In genomic region chr7:127426354-127426753, GRCm38 (mm10) we compare ENCODE assay signal across 21 mouse cellular contexts. TPM values are rescaled to one million over a fixed set of nuclear protein-coding genes. Genes with fewer than 3 reads are reported as not detected.
A peak's percentile ranks its signal among the peaks of the same experiment; 100 is the strongest.
DNase-seq lines count a peak whose midpoint lies in the region; ATAC-seq and TF ChIP-seq lines count a peak whose summit lies in the region.
"Had no signal": no experiment of that assay in that cellular context is flagged by ENCODE, and none has a peak within 500 bp of the region (broad histone marks: within the 10 kb centered on the region; RNA-seq: fewer than 3 reads in every experiment).

No protein-coding gene starts in this region.

- ATAC-seq in liver, embryonic 12.5 days = no peak
- ATAC-seq in forebrain, embryonic 11.5 days (replicated peaks; ENCODE audit: low FRiP score) = no peak
- no peak for ATAC-seq in hindbrain, embryonic 12.5 days (ENCODE audit: low FRiP score)
- ATAC-seq: forebrain, postnatal 0 days; hindbrain, postnatal 0 days had no signal

- no peak overlapping the region; the same call in 1 of the 2 replicates for H3K27ac ChIP-seq in heart, adult 2 months
- H3K27ac ChIP-seq in heart, embryonic 10.5 days = no peak overlapping the region
- no peak overlapping the region for H3K27ac ChIP-seq in liver, adult 2 months (replicated peaks; ENCODE audit: insufficient read depth, low read depth, low read length)
- no peak overlapping the region for H3K27ac ChIP-seq in liver, embryonic 12.5 days
- no peak overlapping the region for H3K27ac ChIP-seq in forebrain, embryonic 11.5 days (ENCODE audit: low read depth, low read length)
- no peak overlapping the region for H3K27ac ChIP-seq in hindbrain, embryonic 12.5 days
- H3K27ac ChIP-seq: hindbrain, postnatal 0 days; limb, embryonic 10.5 days; liver, embryonic 13.5 days; macrophage; neural tube, embryonic 13.5 days had no signal

- H3K27me3 ChIP-seq in heart, adult 2 months (ENCODE audit: control insufficient read depth, insufficient read depth, low read length) = no peaks in the 10 kb centered on the region
- H3K27me3 ChIP-seq in heart, embryonic 10.5 days (ENCODE audit: insufficient read depth, poor library complexity, severe bottlenecking) = peaks cover 19% of the 10 kb centered on the region
- H3K27me3 ChIP-seq in liver, adult 2 months (ENCODE audit: control insufficient read depth, insufficient read depth, low read length) = no peaks in the 10 kb centered on the region
- peaks cover 25% of the 10 kb centered on the region for H3K27me3 ChIP-seq in liver, embryonic 12.5 days (replicated peaks)
- H3K27me3 ChIP-seq in forebrain, embryonic 11.5 days (ENCODE audit: control insufficient read depth, insufficient read depth, low read length) = peaks cover 7% of the 10 kb centered on the region
- H3K27me3 ChIP-seq in hindbrain, embryonic 12.5 days = peaks cover 12% of the 10 kb centered on the region

- H3K4me3 ChIP-seq in heart, adult 2 months = no peak overlapping the region
- no peak overlapping the region for H3K4me3 ChIP-seq in heart, embryonic 10.5 days
- H3K4me3 ChIP-seq in liver, adult 2 months (ENCODE audit: insufficient read depth, low read depth, low read length) = no peak overlapping the region
- no peak overlapping the region for H3K4me3 ChIP-seq in liver, embryonic 12.5 days
- no peak overlapping the region for H3K4me3 ChIP-seq in forebrain, embryonic 11.5 days (ENCODE audit: low read depth, low read length)
- no peak overlapping the region for H3K4me3 ChIP-seq in hindbrain, embryonic 12.5 days
- H3K4me3 ChIP-seq: erythroblast, embryonic 14.5 days; limb, embryonic 10.5 days; liver, embryonic 13.5 days; neural tube, embryonic 13.5 days had no signal

- no peaks in the 10 kb centered on the region for H3K79me2 ChIP-seq in heart, adult 2 months (replicated peaks; ENCODE audit: control insufficient read depth, insufficient read depth, low read length)
- peaks cover 2% of the 10 kb centered on the region; the same call in 1 of the 2 replicates for H3K79me2 ChIP-seq in liver, adult 2 months (ENCODE audit: control insufficient read depth, insufficient read depth, low read length)

- peaks cover 6% of the 10 kb centered on the region for H3K4me1 ChIP-seq in heart, adult 2 months (ENCODE audit: control insufficient read depth, insufficient read depth, low read length)
- H3K4me1 ChIP-seq in heart, embryonic 10.5 days = peaks cover 9% of the 10 kb centered on the region
- 0 out of 2 replicates have a peak, but pooled peaks cover 2% of the 10 kb centered on the region for H3K4me1 ChIP-seq in liver, adult 2 months (ENCODE audit: control insufficient read depth, insufficient read depth, low read length)
- peaks cover 11% of the 10 kb centered on the region for H3K4me1 ChIP-seq in liver, embryonic 12.5 days
- H3K4me1 ChIP-seq in forebrain, embryonic 11.5 days (replicated peaks; ENCODE audit: control insufficient read depth, insufficient read depth, low read length) = 0 out of 2 replicates have a peak, but pooled peaks cover 3% of the 10 kb centered on the region
- peaks cover 4% of the 10 kb centered on the region for H3K4me1 ChIP-seq in hindbrain, embryonic 12.5 days

- peak in 1 of 2 experiments; percentile 57 for DNase-seq in heart, adult 2 months
- no peak for DNase-seq in heart, embryonic 10.5 days (ENCODE audit: low spot score)
- DNase-seq in liver, adult 2 months (ENCODE audit: extremely low read depth, low read depth, low spot score) = peak; percentile 12
- DNase-seq in kidney, adult 9 months = peak; percentile 72
- peak; percentile 71 for DNase-seq in lung, postnatal 25 days (ENCODE audit: low spot score)
- no peak for DNase-seq in forebrain, embryonic 11.5 days (ENCODE audit: low spot score)
- DNase-seq: adrenal gland, postnatal 14 days; B cell, adult 2 months; cerebellum, adult 2 months; forebrain, postnatal 0 days; liver, embryonic 13.5 days; right cerebral cortex, postnatal 25 days; thymus, postnatal 25 days had no signal

- no peak for TF ChIP-seq POLR2A in heart, adult 2 months (IDR thresholded peaks at IDR 0.05; ENCODE audit: insufficient read depth, low read depth, low read length)
- no peak for TF ChIP-seq POLR2A in liver, adult 2 months (IDR thresholded peaks at IDR 0.05; ENCODE audit: extremely low read depth, insufficient read depth, low read length)

- H3K9ac ChIP-seq in heart, adult 2 months (ENCODE audit: low read depth, low read length) = no peak overlapping the region
- H3K9ac ChIP-seq in liver, adult 2 months (ENCODE audit: low read depth, low read length) = no peak overlapping the region
- no peak overlapping the region for H3K9ac ChIP-seq in liver, embryonic 12.5 days
- no peak overlapping the region for H3K9ac ChIP-seq in forebrain, embryonic 11.5 days (ENCODE audit: low read length)
- H3K9ac ChIP-seq in hindbrain, embryonic 12.5 days = no peak overlapping the region
- H3K9ac ChIP-seq: forebrain, postnatal 0 days; liver, embryonic 13.5 days; neural tube, embryonic 13.5 days had no signal

- intact Hi-C loops in heart, adult 2 months (cut with DNase I) = no loop called here

- no peaks in the 10 kb centered on the region for H3K36me3 ChIP-seq in heart, adult 2 months (ENCODE audit: control insufficient read depth, insufficient read depth, low read length)
- no peaks in the 10 kb centered on the region for H3K36me3 ChIP-seq in heart, embryonic 10.5 days
- no peaks in the 10 kb centered on the region for H3K36me3 ChIP-seq in liver, adult 2 months (ENCODE audit: control insufficient read depth, insufficient read depth, low read length)
- no peaks in the 10 kb centered on the region for H3K36me3 ChIP-seq in liver, embryonic 12.5 days
- H3K36me3 ChIP-seq in forebrain, embryonic 11.5 days (ENCODE audit: control insufficient read depth, insufficient read depth, low read length) = no peaks in the 10 kb centered on the region
- no peaks in the 10 kb centered on the region for H3K36me3 ChIP-seq in hindbrain, embryonic 12.5 days
- H3K36me3 ChIP-seq: limb, embryonic 10.5 days; liver, embryonic 13.5 days; neural tube, embryonic 13.5 days had no signal

- 22% methylated on average over 3 of the region's 3 CpGs for WGBS in heart, adult 2 months
- 57% methylated on average over 3 of the region's 3 CpGs for WGBS in heart, embryonic 10.5 days
- WGBS in liver, adult 2 months = 68% methylated on average over 3 of the region's 3 CpGs
- 44% methylated on average over 3 of the region's 3 CpGs for WGBS in liver, embryonic 12.5 days (ENCODE audit: insufficient replicate concordance)
- WGBS in forebrain, embryonic 11.5 days = 75% methylated on average over 3 of the region's 3 CpGs
- WGBS in hindbrain, embryonic 12.5 days = 77% methylated on average over 3 of the region's 3 CpGs

- H3K9me3 ChIP-seq in heart, embryonic 10.5 days = no peaks in the 10 kb centered on the region
- H3K9me3 ChIP-seq in liver, embryonic 12.5 days (replicated peaks) = no peaks in the 10 kb centered on the region
- H3K9me3 ChIP-seq in forebrain, embryonic 11.5 days (ENCODE audit: control insufficient read depth, low read length) = no peaks in the 10 kb centered on the region
- H3K9me3 ChIP-seq in hindbrain, embryonic 12.5 days (replicated peaks) = no peaks in the 10 kb centered on the region
- H3K9me3 ChIP-seq: limb, embryonic 10.5 days; liver, embryonic 13.5 days; neural tube, embryonic 13.5 days had no signal

- TF ChIP-seq CTCF in heart, adult 2 months (IDR thresholded peaks at IDR 0.05) = no peak
- no peak for TF ChIP-seq CTCF in liver, adult 2 months (IDR thresholded peaks at IDR 0.05; ENCODE audit: low read depth, low read length)

- H3K4me2 ChIP-seq in liver, embryonic 12.5 days = no peak overlapping the region
- H3K4me2 ChIP-seq in forebrain, embryonic 11.5 days (ENCODE audit: low read depth, low read length, severe bottlenecking) = no peak overlapping the region
- H3K4me2 ChIP-seq in hindbrain, embryonic 12.5 days (replicated peaks) = no peak overlapping the region
- H3K4me2 ChIP-seq: liver, embryonic 13.5 days; midbrain, embryonic 11.5 days; neural tube, embryonic 13.5 days had no signal

- TF ChIP-seq EP300 in heart, adult 2 months (IDR thresholded peaks at IDR 0.05; ENCODE audit: insufficient read depth, low read depth, low read length) = 0 out of 2 replicates have a peak, but pooled peaks have one; percentile 36

RNA-seq across cellular contexts. Expression of gene Zfp688, which starts 4.5 kb away (rescaled TPM):
- 1 to 10 TPM; 3.3 to 3.8 TPM for total RNA-seq in heart, adult 2 months (2021)
- polyA plus RNA-seq in heart, adult 2 months (2012; rRNA removed) = 4.9 and 8.1 TPM in 2 replicates
- 20.9 and 26.8 TPM in 2 replicates for polyA plus RNA-seq in heart, embryonic 10.5 days (2016; fragmentation: Nextera tagmentation; extraction: Ambion mirVana)
- total RNA-seq in liver, adult 2 months (2014; rRNA removed) = 2.9 and 3.0 TPM in 2 replicates
- polyA plus RNA-seq in liver, adult 2 months (2012; rRNA removed) = 8.5 and 9.4 TPM in 2 replicates
- 11.0 and 11.6 TPM in 2 replicates for polyA plus RNA-seq in liver, embryonic 12.5 days (2016; fragmentation: Nextera tagmentation; extraction: Ambion mirVana)
- 35.4 and 35.7 TPM in 2 replicates for polyA plus RNA-seq in forebrain, embryonic 11.5 days (2014; fragmentation: Nextera tagmentation; extraction: Ambion mirVana)
- polyA plus RNA-seq in hindbrain, embryonic 12.5 days (2016; fragmentation: Nextera tagmentation; extraction: Ambion mirVana) = 28.7 and 30.7 TPM in 2 replicates

RNA-seq across cellular contexts. Expression of gene Zfp764, which starts 19.7 kb away (rescaled TPM):
- 1 to 10 TPM; 3.2 TPM for total RNA-seq in heart, adult 2 months (2021)
- 2.6 and 3.5 TPM in 2 replicates for polyA plus RNA-seq in heart, adult 2 months (2012; rRNA removed)
- polyA plus RNA-seq in heart, embryonic 10.5 days (2016; fragmentation: Nextera tagmentation; extraction: Ambion mirVana) = 5.1 and 6.6 TPM in 2 replicates
- total RNA-seq in liver, adult 2 months (2014; rRNA removed) = 1.8 and 2.5 TPM in 2 replicates
- polyA plus RNA-seq in liver, adult 2 months (2012; rRNA removed) = 1.3 and 1.8 TPM in 2 replicates
- polyA plus RNA-seq in liver, embryonic 12.5 days (2016; fragmentation: Nextera tagmentation; extraction: Ambion mirVana) = 2.4 and 2.5 TPM in 2 replicates
- 7.2 and 7.4 TPM in 2 replicates for polyA plus RNA-seq in forebrain, embryonic 11.5 days (2014; fragmentation: Nextera tagmentation; extraction: Ambion mirVana)
- polyA plus RNA-seq in hindbrain, embryonic 12.5 days (2016; fragmentation: Nextera tagmentation; extraction: Ambion mirVana) = 5.9 and 6.5 TPM in 2 replicates
- polyA plus RNA-seq: erythroblast, embryonic 14.5 days had no signal

RNA-seq across cellular contexts. Expression of gene Zfp689, which starts 22.6 kb away (rescaled TPM):
- total RNA-seq in heart, adult 2 months (2021) = 1 to 10 TPM in 1 of 2 experiments, under 1 TPM in 1; 0.93 to 1.5 TPM
- polyA plus RNA-seq in heart, adult 2 months (2012; rRNA removed) = 1.8 and 2.0 TPM in 2 replicates
- polyA plus RNA-seq in heart, embryonic 10.5 days (2016; fragmentation: Nextera tagmentation; extraction: Ambion mirVana) = 6.6 and 7.0 TPM in 2 replicates
- 0.47 and 0.74 TPM in 2 replicates for total RNA-seq in liver, adult 2 months (2014; rRNA removed)
- 0.92 and 1.9 TPM in 2 replicates for polyA plus RNA-seq in liver, adult 2 months (2012; rRNA removed)
- 3.1 and 3.3 TPM in 2 replicates for polyA plus RNA-seq in liver, embryonic 12.5 days (2016; fragmentation: Nextera tagmentation; extraction: Ambion mirVana)
- polyA plus RNA-seq in forebrain, embryonic 11.5 days (2014; fragmentation: Nextera tagmentation; extraction: Ambion mirVana) = 15.7 and 16.5 TPM in 2 replicates
- 16.3 and 17.7 TPM in 2 replicates for polyA plus RNA-seq in hindbrain, embryonic 12.5 days (2016; fragmentation: Nextera tagmentation; extraction: Ambion mirVana)

RNA-seq across cellular contexts. Expression of gene E430018J23Rik, which starts 32.9 kb away (rescaled TPM):
- 1 to 10 TPM; 3.1 to 4.0 TPM for total RNA-seq in heart, adult 2 months (2021)
- 3.1 and 3.5 TPM in 2 replicates for polyA plus RNA-seq in heart, adult 2 months (2012; rRNA removed)
- polyA plus RNA-seq in heart, embryonic 10.5 days (2016; fragmentation: Nextera tagmentation; extraction: Ambion mirVana) = 3.8 and 5.5 TPM in 2 replicates
- total RNA-seq in liver, adult 2 months (2014; rRNA removed) = 4.9 and 5.8 TPM in 2 replicates
- polyA plus RNA-seq in liver, adult 2 months (2012; rRNA removed) = 5.4 and 7.7 TPM in 2 replicates
- 1.7 and 1.8 TPM in 2 replicates for polyA plus RNA-seq in liver, embryonic 12.5 days (2016; fragmentation: Nextera tagmentation; extraction: Ambion mirVana)
- 5.9 and 6.8 TPM in 2 replicates for polyA plus RNA-seq in forebrain, embryonic 11.5 days (2014; fragmentation: Nextera tagmentation; extraction: Ambion mirVana)
- 6.4 and 6.8 TPM in 2 replicates for polyA plus RNA-seq in hindbrain, embryonic 12.5 days (2016; fragmentation: Nextera tagmentation; extraction: Ambion mirVana)
- polyA plus RNA-seq: erythroblast, embryonic 14.5 days had no signal

RNA-seq across cellular contexts. Expression of gene Prr14, which starts 33.1 kb away (rescaled TPM):
- total RNA-seq in heart, adult 2 months (2021) = 10 to 100 TPM; 23.1 to 28.0 TPM
- 45.6 and 61.6 TPM in 2 replicates for polyA plus RNA-seq in heart, adult 2 months (2012; rRNA removed)
- polyA plus RNA-seq in heart, embryonic 10.5 days (2016; fragmentation: Nextera tagmentation; extraction: Ambion mirVana) = 35.6 and 42.2 TPM in 2 replicates
- total RNA-seq in liver, adult 2 months (2014; rRNA removed) = 8.3 and 9.5 TPM in 2 replicates
- polyA plus RNA-seq in liver, adult 2 months (2012; rRNA removed) = 41.5 and 44.6 TPM in 2 replicates
- polyA plus RNA-seq in liver, embryonic 12.5 days (2016; fragmentation: Nextera tagmentation; extraction: Ambion mirVana) = 29.6 and 31.0 TPM in 2 replicates
- 70.7 and 77.3 TPM in 2 replicates for polyA plus RNA-seq in forebrain, embryonic 11.5 days (2014; fragmentation: Nextera tagmentation; extraction: Ambion mirVana)
- 55.4 and 56.3 TPM in 2 replicates for polyA plus RNA-seq in hindbrain, embryonic 12.5 days (2016; fragmentation: Nextera tagmentation; extraction: Ambion mirVana)

Comparison
In these comparisons a context has a peak if more than half of its experiments do, and no peak if none do; other contexts are left out.
1. DNase-seq: peak in liver, adult 2 months (single experiment), kidney, adult 9 months (single experiment) and lung, postnatal 25 days (single experiment); none in heart, embryonic 10.5 days (single experiment) and forebrain, embryonic 11.5 days (single experiment).